Mouse (Mus musculus) ES-E14 (cell line): Measurements from ENCODE around the gene Dlx5. TPM values are rescaled to one million over a fixed set of nuclear protein-coding genes. Genes with fewer than 3 reads are reported as not detected.

Experiments
- DNase-seq: peaks from one replicate; pipeline ENCODE4 v3.0.0-alpha.2; 2013; ENCODE audit warnings: low read depth, low spot score
- H3K27ac ChIP-seq: 2 replicates; pipeline ENCODE4 v1.5.1; 2012; ENCODE audit warnings: low read depth, mild to moderate bottlenecking, low read length, moderate library complexity, mixed read lengths; ENCODE audit not compliant: poor library complexity, insufficient read depth, severe bottlenecking
- H3K36me3 ChIP-seq: 2 replicates; pipeline ENCODE4 v1.6.1; 2012; ENCODE audit warnings: mild to moderate bottlenecking, low read length, moderate library complexity, mixed read lengths; ENCODE audit not compliant: control insufficient read depth, poor library complexity, insufficient read depth, severe bottlenecking
- H3K4me1 ChIP-seq, 2 experiments: fragments of 150-350 bp in 1 of 2; sonication (generic) in 1 of 2; 2 replicates each; pipeline ENCODE4 v1.6.1; 2012; ENCODE audit warnings: low read length in 2 of 2, mild to moderate bottlenecking in 1 of 2, mixed read lengths in 1 of 2; ENCODE audit not compliant: control insufficient read depth in 2 of 2, insufficient read depth in 2 of 2, poor library complexity in 1 of 2
- H3K4me3 ChIP-seq, 2 experiments: fragments of 150-350 bp in 1 of 2; sonication (generic) in 1 of 2; 2 replicates each; pipeline ENCODE4 v1.5.1; 2012; ENCODE audit warnings: low read length in 2 of 2, low read depth in 1 of 2, mild to moderate bottlenecking in 1 of 2, mixed read lengths in 1 of 2; ENCODE audit not compliant: insufficient read depth in 1 of 2, poor library complexity in 1 of 2, severe bottlenecking in 1 of 2
- H3K9ac ChIP-seq: 2 replicates; pipeline ENCODE4 v1.6.1; 2012; ENCODE audit warnings: low read depth, mild to moderate bottlenecking, low read length, mixed read lengths; ENCODE audit not compliant: poor library complexity, insufficient read depth, severe bottlenecking
- H3K9me3 ChIP-seq: fragments of 150-350 bp; sonication (generic); 2 replicates; pipeline ENCODE4 v1.6.1; 2012; ENCODE audit warnings: low read depth, mild to moderate bottlenecking, low read length; ENCODE audit not compliant: control insufficient read depth, insufficient read depth
- CHD2 ChIP-seq: IDR thresholded peaks from 2 replicates; pipeline ENCODE4 v1.6.1; 2014; ENCODE audit warnings: mild to moderate bottlenecking, low read depth, low read length, inconsistent platforms
- HCFC1 ChIP-seq: IDR thresholded peaks from 2 replicates; pipeline ENCODE4 v1.6.1; 2012; ENCODE audit warnings: low read length, inconsistent platforms, borderline replicate concordance; ENCODE audit not compliant: insufficient read depth
- MAFK ChIP-seq: IDR thresholded peaks from 2 replicates; pipeline ENCODE4 v1.6.1; 2014; ENCODE audit warnings: mild to moderate bottlenecking, low read depth, low read length, inconsistent platforms; ENCODE audit not compliant: insufficient read depth
- ZC3H11A ChIP-seq: IDR thresholded peaks from 2 replicates; pipeline ENCODE4 v1.6.1; 2012; ENCODE audit warnings: low read depth, mild to moderate bottlenecking, inconsistent platforms, low read length, borderline replicate concordance
- ZNF384 ChIP-seq: IDR thresholded peaks from 2 replicates; pipeline ENCODE4 v1.6.1; 2012; ENCODE audit warnings: low read depth, low read length, inconsistent platforms
- in situ Hi-C, 2 experiments: fragments of 600-800 bp; cut with MboI; formaldehyde crosslinking; loops; one replicate each; pipeline ENCODE4 v1.15.1; 2025; ENCODE audit warnings: low sequenced_read_pairs in 2 of 2, inconsistent platforms in 1 of 2; ENCODE audit not compliant: unreplicated experiment in 2 of 2
- total RNA-seq: library from RNA; depleted of rRNA; stranded (reverse); fragments of 300-350 nt; gene quantifications from 2 replicates; pipeline ENCODE4 v1.2.3, GENCODE M21; 2012

Dlx5 gene
- total RNA-seq, 1 experiment: not detected

DNA sequence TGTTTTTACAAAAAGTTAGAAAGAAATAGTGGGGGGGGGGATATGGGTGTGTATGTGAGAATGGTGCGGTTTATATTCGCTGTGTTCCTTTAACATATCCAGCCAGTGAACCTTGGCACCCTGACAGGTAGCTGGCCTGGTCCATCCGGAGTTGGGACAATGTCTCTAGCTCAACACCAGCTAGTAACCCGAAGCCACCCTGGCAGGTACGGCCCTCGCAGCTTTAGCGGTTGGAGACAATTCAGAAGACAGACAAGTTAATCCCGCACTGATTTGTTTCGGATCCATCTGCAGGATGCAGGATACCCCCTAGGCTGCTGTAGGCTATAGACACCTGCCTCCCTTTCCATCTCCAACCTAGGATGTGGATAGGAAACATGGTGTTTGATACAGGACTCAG, 27.7 kb downstream of the Dlx5 start:
- Histone ChIP-seq H3K4me1 (0 out of 4 replicates have a peak, but pooled peaks cover 0 to under 1% of the 10 kb centered on the region in 2 experiments), H3K27ac (no peak overlapping the region), H3K9ac (no peak overlapping the region), H3K9me3 (no peaks in the 10 kb centered on the region), H3K4me3 (no peak overlapping the region), H3K36me3 (no peaks in the 10 kb centered on the region)
- DNase-seq: no peak
- in situ Hi-C loops: loop anchor here in 1 of 2 experiments (25.0 kb wide), 1 partner anchor 842 kb away; no protein-coding TSS in a partner anchor
- TF ChIP-seq ZNF384: no peak
- no peak for TF ChIP-seq CHD2
- TF ChIP-seq MAFK: no peak
- TF ChIP-seq HCFC1: no peak
- no peak for TF ChIP-seq ZC3H11A

DNA sequence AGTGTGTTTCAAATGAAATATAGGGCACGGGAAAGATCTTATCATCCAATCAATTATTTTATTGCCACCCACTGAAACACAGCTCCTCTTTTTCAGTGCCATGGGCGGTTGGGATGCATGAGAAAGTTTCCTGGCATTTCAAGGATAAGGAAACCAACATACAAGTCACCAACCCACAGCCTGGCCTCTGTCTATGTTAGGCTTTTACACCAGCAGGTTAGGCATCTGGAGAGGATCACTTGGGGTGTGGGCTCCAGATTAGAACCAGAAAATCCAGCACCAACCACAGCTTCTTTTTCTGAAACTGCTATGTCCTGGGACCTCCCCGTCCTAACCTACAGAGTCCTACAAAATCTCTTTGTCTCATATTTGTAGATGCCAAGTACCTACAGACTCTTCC, 28.9 kb downstream of the Dlx5 start:
- Histone ChIP-seq H3K4me3 (no peak overlapping the region), H3K4me1 (no peaks in the 10 kb centered on the region), H3K9me3 (no peaks in the 10 kb centered on the region), H3K9ac (no peak overlapping the region), H3K27ac (no peak overlapping the region), H3K36me3 (no peaks in the 10 kb centered on the region)
- no peak for TF ChIP-seq HCFC1
- TF ChIP-seq ZC3H11A: no peak
- TF ChIP-seq MAFK: no peak
- TF ChIP-seq CHD2: no peak
- no peak for TF ChIP-seq ZNF384
- no peak for DNase-seq
- in situ Hi-C loops: loop anchor here in 1 of 2 experiments (25.0 kb wide), 1 partner anchor 841 kb away; no protein-coding TSS in a partner anchor

DNA sequence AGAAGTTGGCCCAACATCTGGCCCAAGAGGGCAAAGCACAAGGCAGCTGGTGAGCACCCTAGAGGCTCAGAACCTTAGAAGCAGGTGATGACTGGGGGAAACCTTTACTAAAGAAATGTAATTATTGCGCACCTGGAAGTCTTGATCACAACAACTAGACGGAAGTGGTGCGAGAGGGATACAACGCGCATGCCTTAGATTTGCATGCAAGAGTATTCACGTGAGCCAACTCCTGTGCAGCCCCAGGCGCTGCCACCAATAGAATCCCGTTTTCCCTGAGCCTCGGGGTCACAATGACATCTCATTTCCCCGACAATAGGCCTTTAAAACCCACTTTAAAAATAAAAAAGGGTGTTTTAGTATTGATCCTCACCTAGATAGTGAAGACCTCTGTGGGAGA, 30.7 kb downstream of the Dlx5 start:
- Histone ChIP-seq H3K4me1 (no peaks in the 10 kb centered on the region), H3K9ac (no peak overlapping the region), H3K9me3 (no peaks in the 10 kb centered on the region), H3K27ac (no peak overlapping the region), H3K36me3 (no peaks in the 10 kb centered on the region), H3K4me3 (no peak overlapping the region)
- no peak for TF ChIP-seq MAFK
- no peak for TF ChIP-seq CHD2
- TF ChIP-seq HCFC1: no peak
- no peak for TF ChIP-seq ZNF384
- no peak for TF ChIP-seq ZC3H11A
- no peak for DNase-seq
- in situ Hi-C loops: loop anchor here in 1 of 2 experiments (25.0 kb wide), 1 partner anchor 839 kb away; no protein-coding TSS in a partner anchor

DNA sequence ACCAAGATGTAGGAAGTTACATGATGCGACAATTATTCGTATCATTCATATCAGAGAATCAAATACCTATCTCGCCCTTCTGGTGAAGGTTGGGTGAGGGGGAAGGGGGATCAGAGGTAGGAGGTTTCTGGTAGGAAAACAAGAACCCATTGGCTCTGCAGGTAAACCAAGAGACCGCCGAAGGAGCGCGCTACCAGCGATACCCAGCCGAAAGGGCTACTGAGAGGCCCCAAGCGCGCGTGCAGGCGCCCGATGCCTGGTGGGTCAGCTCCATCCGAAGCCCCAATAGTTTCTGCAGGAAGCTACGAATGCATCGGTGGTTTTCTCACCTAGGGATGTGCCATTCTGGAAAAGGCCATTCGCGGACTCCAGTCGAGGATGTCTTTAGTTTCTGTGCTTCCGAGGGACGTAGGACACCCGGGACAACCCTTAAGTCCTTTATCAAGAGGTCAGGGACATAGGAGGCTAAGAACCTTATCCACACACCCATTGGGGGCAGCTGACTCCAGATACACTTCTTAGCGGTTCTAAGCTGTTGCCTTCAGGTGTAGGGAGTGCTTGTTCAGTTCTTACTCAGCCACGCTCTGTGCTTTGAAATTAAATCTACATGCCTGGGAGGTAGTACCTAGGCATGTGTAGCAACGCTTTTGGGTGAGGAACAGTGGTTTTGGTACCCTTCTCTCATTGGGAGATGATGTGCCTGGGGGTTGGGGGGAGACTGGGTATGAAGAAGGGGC, 31.4 kb downstream of the Dlx5 start:
- no peak overlapping the region for H3K9ac ChIP-seq
- no peak overlapping the region for H3K4me3 ChIP-seq
- H3K27ac ChIP-seq: no peak overlapping the region
- in situ Hi-C loops: loop anchor here in 1 of 2 experiments (25.0 kb wide), 1 partner anchor 838 kb away; no protein-coding TSS in a partner anchor
- H3K36me3 ChIP-seq: no peaks in the 10 kb centered on the region
- TF ChIP-seq ZC3H11A: no peak
- TF ChIP-seq CHD2: no peak
- no peak for TF ChIP-seq ZNF384
- no peak for TF ChIP-seq HCFC1
- TF ChIP-seq MAFK: no peak
- no peaks in the 10 kb centered on the region for H3K4me1 ChIP-seq
- no peak for DNase-seq
- no peaks in the 10 kb centered on the region for H3K9me3 ChIP-seq
